Mouse (Mus musculus): ENCODE data around the gene Hist4h4. TPM values are rescaled to one million over a fixed set of nuclear protein-coding genes. Genes with fewer than 3 reads are reported as not detected.

Gene Hist4h4
- polyA plus RNA-seq, 1 experiment from 2014 or later, result 0.90 TPM

DNA sequence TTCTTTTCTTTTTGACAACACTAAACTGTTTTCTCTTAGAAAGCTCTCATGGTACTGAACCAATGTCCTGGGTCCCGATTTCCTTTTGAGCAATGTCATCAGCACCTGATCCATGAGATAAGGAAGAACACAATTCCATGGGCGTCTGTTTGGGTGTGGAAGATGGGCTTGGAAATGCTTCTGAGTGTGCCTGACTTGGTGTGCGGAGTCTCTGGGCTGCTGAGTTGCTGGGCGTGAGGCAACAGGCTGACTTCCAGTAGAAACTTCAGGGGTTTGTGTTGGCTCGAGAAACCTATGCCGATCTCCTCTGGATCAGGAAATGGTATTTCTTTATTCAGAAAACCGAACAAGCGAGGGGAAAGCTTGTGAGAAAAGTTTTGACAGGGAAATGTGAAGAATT lies 35.1 kb downstream of the Hist4h4 start:
- no peak overlapping the region for H3K4me2 ChIP-seq
- 89% methylated on average over 8 of the region's 8 CpGs for WGBS
- H3K4me1 ChIP-seq (replicated peaks), result no peaks in the 10 kb centered on the region
- no peaks in the 10 kb centered on the region for H3K27me3 ChIP-seq
- no peak overlapping the region for H3K4me3 ChIP-seq
- H3K9ac ChIP-seq, result no peak overlapping the region
- H3K36me3 ChIP-seq, result no peaks in the 10 kb centered on the region
- no peak for ATAC-seq (ENCODE audit: low FRiP score)
- 0 out of 2 replicates have a peak, but pooled peaks cover 4% of the 10 kb centered on the region for H3K9me3 ChIP-seq
- H3K27ac ChIP-seq, result no peak overlapping the region

DNA sequence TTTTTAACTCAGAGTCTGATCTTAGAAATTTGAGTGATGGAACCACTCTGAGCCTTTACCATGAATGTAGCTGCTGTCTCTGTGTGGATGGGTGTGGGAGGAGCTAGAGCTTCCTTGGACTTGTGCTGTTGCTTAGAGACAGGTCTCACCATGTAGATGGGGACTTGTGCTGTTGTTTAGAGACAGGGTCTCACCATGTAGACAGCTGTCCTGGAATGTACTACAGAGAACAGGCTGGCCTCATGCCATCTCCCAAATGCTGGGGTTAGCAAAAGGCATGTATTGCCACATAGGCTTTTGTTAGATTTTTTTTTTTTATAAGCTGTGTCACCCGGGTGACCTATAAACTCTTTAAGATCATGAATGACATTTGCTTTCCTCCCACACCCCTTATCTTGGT lies 40.3 kb downstream of the Hist4h4 start:
- Histone ChIP-seq H3K27ac (no peak overlapping the region), H3K4me3 (no peak overlapping the region), H3K27me3 (no peaks in the 10 kb centered on the region), H3K9me3 (no peaks in the 10 kb centered on the region), H3K4me1 (replicated peaks) (no peaks in the 10 kb centered on the region), H3K9ac (no peak overlapping the region), H3K4me2 (no peak overlapping the region), H3K36me3 (no peaks in the 10 kb centered on the region)
- ATAC-seq (ENCODE audit: low FRiP score), result 0 out of 2 replicates have a peak, but pooled peaks have one; percentile 52
- WGBS, result 72% methylated on average over 1 of the region's 1 CpGs

Small RNA genes within 50 kb of the gene (microRNA-seq; reads per million reads assigned to microRNA genes)
- not detected for gene Gm44364

Other genes starting within 250 kb of the Hist4h4 start
- gene Plbd1, start 142.5 kb downstream of the Hist4h4 start, polyA plus RNA-seq (2015; fragmentation: Nextera tagmentation; extraction: Ambion mirVana), result 1.4 and 1.8 TPM in 2 replicates
- gene Gucy2c, start 22.6 kb downstream of the Hist4h4 start, polyA plus RNA-seq (2015; fragmentation: Nextera tagmentation; extraction: Ambion mirVana), result 0.09 and 0.17 TPM in 2 replicates
- 116 and 125 TPM in 2 replicates for gene H2afj, start 3.8 kb upstream of the Hist4h4 start, polyA plus RNA-seq (2015; fragmentation: Nextera tagmentation; extraction: Ambion mirVana)
- gene BC049715, start 23.2 kb upstream of the Hist4h4 start, polyA plus RNA-seq (2015; fragmentation: Nextera tagmentation; extraction: Ambion mirVana), result 1.5 and 2.8 TPM in 2 replicates
- 80.1 and 82.5 TPM in 2 replicates for gene Wbp11, start 23.8 kb upstream of the Hist4h4 start, polyA plus RNA-seq (2015; fragmentation: Nextera tagmentation; extraction: Ambion mirVana)
- gene Smco3, start 31.0 kb upstream of the Hist4h4 start, polyA plus RNA-seq (2015; fragmentation: Nextera tagmentation; extraction: Ambion mirVana), result 0.19 and 0.66 TPM in 2 replicates
- 0.13 and 0.39 TPM in 2 replicates for gene Art4, start 53.3 kb upstream of the Hist4h4 start, polyA plus RNA-seq (2015; fragmentation: Nextera tagmentation; extraction: Ambion mirVana)
- gene Mgp, start 71.4 kb upstream of the Hist4h4 start, polyA plus RNA-seq (2015; fragmentation: Nextera tagmentation; extraction: Ambion mirVana), result 13.6 and 16.2 TPM in 2 replicates
- not detected in 2 replicates for gene Erp27, start 117.8 kb upstream of the Hist4h4 start, polyA plus RNA-seq (2015; fragmentation: Nextera tagmentation; extraction: Ambion mirVana)
- gene Pde6h, start 119.4 kb upstream of the Hist4h4 start, polyA plus RNA-seq (2015; fragmentation: Nextera tagmentation; extraction: Ambion mirVana), result not detected in 2 replicates
- 16.7 and 19.2 TPM in 2 replicates for gene Arhgdib, start 137.5 kb upstream of the Hist4h4 start, polyA plus RNA-seq (2015; fragmentation: Nextera tagmentation; extraction: Ambion mirVana)

Measured in hindbrain, embryonic 13.5 days (tissue).